Mouse (Mus musculus): ENCODE results near the gene Fam118b. TPM values are rescaled to one million over a fixed set of nuclear protein-coding genes. Genes with fewer than 3 reads are reported as not detected.

Fam118b gene
- polyA plus RNA-seq, 1 experiment from 2014 or later = 46.6 TPM

GRCm38 (mm10) chr9:35210542-35211474 is 56.8 kb downstream of the Fam118b start, which contains the start of gene Foxred1:
TSS of gene Foxred1 (minus strand) at chr9:35211055.
- Histone ChIP-seq H3K27me3 (replicated peaks; ENCODE audit: control insufficient read depth, insufficient read depth, low read length) (no peaks in the 10 kb centered on the region), H3K36me3 (ENCODE audit: control insufficient read depth, insufficient read depth, low read length) (peaks cover 32% of the 10 kb centered on the region), H3K4me3 (ENCODE audit: low read length) (peak within 1 kb of the TSS; percentile 90), H3K27ac (ENCODE audit: low read depth, low read length) (peak within 1 kb of the TSS; percentile 95), H3K9me3 (ENCODE audit: control insufficient read depth, low read length) (no peaks in the 10 kb centered on the region), H3K4me2 (ENCODE audit: low read length) (peak within 1 kb of the TSS; percentile 89), H3K9ac (ENCODE audit: low read depth, low read length) (peak within 1 kb of the TSS; percentile 89), H3K4me1 (ENCODE audit: control insufficient read depth, insufficient read depth, low read depth, low read length) (peaks cover 16% of the 10 kb centered on the region)
- peak; percentile 100 for ATAC-seq
- under 1% methylated on average over 69 of the region's 72 CpGs for WGBS

- Histone ChIP-seq H3K9me3 (ENCODE audit: control insufficient read depth, low read length) (no peaks in the 10 kb centered on the region), H3K36me3 (ENCODE audit: control insufficient read depth, insufficient read depth, low read length) (peaks cover 20% of the 10 kb centered on the region), H3K9ac (ENCODE audit: low read depth, low read length) (no peak overlapping the region), H3K4me1 (ENCODE audit: control insufficient read depth, insufficient read depth, low read depth, low read length) (peaks cover 9% of the 10 kb centered on the region), H3K4me3 (ENCODE audit: low read length) (no peak overlapping the region), H3K27ac (ENCODE audit: low read depth, low read length) (no peak overlapping the region), H3K4me2 (ENCODE audit: low read length) (no peak overlapping the region), H3K27me3 (replicated peaks; ENCODE audit: control insufficient read depth, insufficient read depth, low read length) (no peaks in the 10 kb centered on the region)
- no peak for ATAC-seq
- WGBS = 98% methylated on average over 2 of the region's 2 CpGs
These were observed 63.2 kb downstream of the Fam118b start for GRCm38 (mm10) chr9:35204421-35204820.

GRCm38 (mm10) chr9:35203536-35203935 is 64.1 kb downstream of the Fam118b start:
- no peak for ATAC-seq
- no peak overlapping the region for H3K9ac ChIP-seq (ENCODE audit: low read depth, low read length)
- WGBS = 81% methylated on average over 3 of the region's 3 CpGs

GRCm38 (mm10) chr9:35200529-35201060 is 67.0 kb downstream of the Fam118b start:
- H3K27ac ChIP-seq (ENCODE audit: low read depth, low read length) = no peak overlapping the region
- H3K27me3 ChIP-seq (replicated peaks; ENCODE audit: control insufficient read depth, insufficient read depth, low read length) = no peaks in the 10 kb centered on the region
- peak overlapping the region; percentile 76 for H3K9ac ChIP-seq (ENCODE audit: low read depth, low read length)
- peak overlapping the region; percentile 83 for H3K4me2 ChIP-seq (ENCODE audit: low read length)
- H3K36me3 ChIP-seq (ENCODE audit: control insufficient read depth, insufficient read depth, low read length) = peaks cover 4% of the 10 kb centered on the region
- WGBS = 56% methylated on average over 9 of the region's 9 CpGs
- peaks cover 9% of the 10 kb centered on the region for H3K4me1 ChIP-seq (ENCODE audit: control insufficient read depth, insufficient read depth, low read depth, low read length)
- no peaks in the 10 kb centered on the region for H3K9me3 ChIP-seq (ENCODE audit: control insufficient read depth, low read length)
- no peak for ATAC-seq
- H3K4me3 ChIP-seq (ENCODE audit: low read length) = peak overlapping the region; percentile 64

More at GRCm38 (mm10) chr9:35203536-35203935, 64.1 kb downstream of the Fam118b start:
- H3K36me3 ChIP-seq (ENCODE audit: control insufficient read depth, insufficient read depth, low read length) = peaks cover 20% of the 10 kb centered on the region
- H3K27ac ChIP-seq (ENCODE audit: low read depth, low read length) = no peak overlapping the region
- H3K4me1 ChIP-seq (ENCODE audit: control insufficient read depth, insufficient read depth, low read depth, low read length) = peaks cover 9% of the 10 kb centered on the region
- H3K4me3 ChIP-seq (ENCODE audit: low read length) = no peak overlapping the region
- H3K9me3 ChIP-seq (ENCODE audit: control insufficient read depth, low read length) = no peaks in the 10 kb centered on the region
- H3K4me2 ChIP-seq (ENCODE audit: low read length) = no peak overlapping the region
- no peaks in the 10 kb centered on the region for H3K27me3 ChIP-seq (replicated peaks; ENCODE audit: control insufficient read depth, insufficient read depth, low read length)

GRCm38 (mm10) chr9:35199772-35200471 is 67.7 kb downstream of the Fam118b start, which contains the start of the genes Srpr and Tirap:
TSS of gene Srpr (plus strand) at chr9:35200175.
TSS of gene Tirap (minus strand) at chr9:35200291.
- WGBS = 0% methylated on average over 38 of the region's 44 CpGs
- Histone ChIP-seq H3K27ac (ENCODE audit: low read depth, low read length) (no peak within 1 kb of the TSS), H3K9me3 (ENCODE audit: control insufficient read depth, low read length) (no peaks in the 10 kb centered on the region), H3K4me1 (ENCODE audit: control insufficient read depth, insufficient read depth, low read depth, low read length) (peaks cover 9% of the 10 kb centered on the region), H3K36me3 (ENCODE audit: control insufficient read depth, insufficient read depth, low read length) (no peaks in the 10 kb centered on the region), H3K9ac (ENCODE audit: low read depth, low read length) (peak within 1 kb of the TSS; percentile 76), H3K27me3 (replicated peaks; ENCODE audit: control insufficient read depth, insufficient read depth, low read length) (no peaks in the 10 kb centered on the region), H3K4me3 (ENCODE audit: low read length) (peak within 1 kb of the TSS; percentile 64), H3K4me2 (ENCODE audit: low read length) (peak within 1 kb of the TSS; percentile 83)
- ATAC-seq = peak; percentile 88

- ATAC-seq = peak; percentile 50
- no peaks in the 10 kb centered on the region for H3K36me3 ChIP-seq (ENCODE audit: control insufficient read depth, insufficient read depth, low read length)
- peak overlapping the region; percentile 76 for H3K9ac ChIP-seq (ENCODE audit: low read depth, low read length)
- H3K27ac ChIP-seq (ENCODE audit: low read depth, low read length) = no peak overlapping the region
- peak overlapping the region; percentile 83 for H3K4me2 ChIP-seq (ENCODE audit: low read length)
- H3K4me1 ChIP-seq (ENCODE audit: control insufficient read depth, insufficient read depth, low read depth, low read length) = peaks cover 9% of the 10 kb centered on the region
- WGBS = 26% methylated on average over 18 of the region's 18 CpGs
- H3K27me3 ChIP-seq (replicated peaks; ENCODE audit: control insufficient read depth, insufficient read depth, low read length) = no peaks in the 10 kb centered on the region
- H3K4me3 ChIP-seq (ENCODE audit: low read length) = peak overlapping the region; percentile 64
- H3K9me3 ChIP-seq (ENCODE audit: control insufficient read depth, low read length) = no peaks in the 10 kb centered on the region
These were observed 68.4 kb downstream of the Fam118b start for GRCm38 (mm10) chr9:35198945-35199771.

- H3K9ac ChIP-seq (ENCODE audit: low read depth, low read length) = no peak overlapping the region
- H3K27ac ChIP-seq (ENCODE audit: low read depth, low read length) = no peak overlapping the region
- no peaks in the 10 kb centered on the region for H3K9me3 ChIP-seq (ENCODE audit: control insufficient read depth, low read length)
- H3K4me1 ChIP-seq (ENCODE audit: control insufficient read depth, insufficient read depth, low read depth, low read length) = peaks cover 9% of the 10 kb centered on the region
- WGBS = 69% methylated on average over 10 of the region's 10 CpGs
- H3K4me3 ChIP-seq (ENCODE audit: low read length) = no peak overlapping the region
- no peaks in the 10 kb centered on the region for H3K36me3 ChIP-seq (ENCODE audit: control insufficient read depth, insufficient read depth, low read length)
- H3K4me2 ChIP-seq (ENCODE audit: low read length) = no peak overlapping the region
- H3K27me3 ChIP-seq (replicated peaks; ENCODE audit: control insufficient read depth, insufficient read depth, low read length) = no peaks in the 10 kb centered on the region
- ATAC-seq = no peak
These were observed 69.3 kb downstream of the Fam118b start for GRCm38 (mm10) chr9:35198351-35198750.

- H3K4me3 ChIP-seq (ENCODE audit: low read length) = no peak overlapping the region
- 96% methylated on average over 3 of the region's 3 CpGs for WGBS
- no peaks in the 10 kb centered on the region for H3K9me3 ChIP-seq (ENCODE audit: control insufficient read depth, low read length)
- ATAC-seq = no peak
- H3K9ac ChIP-seq (ENCODE audit: low read depth, low read length) = no peak overlapping the region
- no peaks in the 10 kb centered on the region for H3K36me3 ChIP-seq (ENCODE audit: control insufficient read depth, insufficient read depth, low read length)
- H3K27me3 ChIP-seq (replicated peaks; ENCODE audit: control insufficient read depth, insufficient read depth, low read length) = no peaks in the 10 kb centered on the region
- peaks cover 9% of the 10 kb centered on the region for H3K4me1 ChIP-seq (ENCODE audit: control insufficient read depth, insufficient read depth, low read depth, low read length)
- H3K27ac ChIP-seq (ENCODE audit: low read depth, low read length) = no peak overlapping the region
- H3K4me2 ChIP-seq (ENCODE audit: low read length) = no peak overlapping the region
These were observed 70.0 kb downstream of the Fam118b start for GRCm38 (mm10) chr9:35197625-35198024.
